Mouse (Mus musculus): Measurements from ENCODE around the gene Ccdc22.

GRCm38 (mm10) chrX:7605575-7605941 is 241 bp upstream of the Ccdc22 start:
- TF ChIP-seq CTCF (IDR thresholded peaks at IDR 0.05; ENCODE audit: extremely low read depth, insufficient read depth, low read length) (no peak), POLR2A (IDR thresholded peaks at IDR 0.05; ENCODE audit: extremely low read depth, insufficient read depth, low read length) (no peak)

All from cortical plate, adult 2 months (tissue).